Mouse (Mus musculus) limb, embryonic 14.5 days (tissue): ENCODE results near the gene Neil1. TPM values are rescaled to one million over a fixed set of nuclear protein-coding genes. Genes with fewer than 3 reads are reported as not detected.

Experiments
- ATAC-seq: fragments of 200-750 bp; cut with Nextera tagmentation; 2 replicates; pipeline ENCODE4 v1.8.0; 2017; ENCODE audit warnings: low read depth, moderate number of reproducible peaks, moderate TSS enrichment; ENCODE audit not compliant: low FRiP score
- DNase-seq: peaks from one replicate; pipeline ENCODE4 v3.0.0-alpha.2; 2015; ENCODE audit warnings: low spot score
- H3K27ac ChIP-seq: fragments of 300-500 bp; sonication (generic); replicated peaks from 2 replicates; pipeline ENCODE4 v1.5.1; 2014; ENCODE audit warnings: low read depth, mild to moderate bottlenecking, low read length, moderate library complexity, mixed read lengths
- H3K27me3 ChIP-seq: fragments of 300-500 bp; sonication (generic); 2 replicates; pipeline ENCODE4 v1.6.1; 2014; ENCODE audit warnings: low read length, mixed read lengths; ENCODE audit not compliant: control insufficient read depth, insufficient read depth
- H3K36me3 ChIP-seq: fragments of 300-500 bp; sonication (generic); 2 replicates; pipeline ENCODE4 v1.6.1; 2014; ENCODE audit warnings: mild to moderate bottlenecking, low read length, moderate library complexity, mixed read lengths; ENCODE audit not compliant: control insufficient read depth, insufficient read depth
- H3K4me1 ChIP-seq: fragments of 300-500 bp; sonication (generic); 2 replicates; pipeline ENCODE4 v1.6.1; 2014; ENCODE audit warnings: antibody characterized with exemption, low read length, mixed read lengths; ENCODE audit not compliant: control insufficient read depth, insufficient read depth
- H3K4me2 ChIP-seq: fragments of 300-500 bp; sonication (generic); replicated peaks from 2 replicates; pipeline ENCODE4 v1.6.1; 2014; ENCODE audit warnings: low read depth, mild to moderate bottlenecking, low read length, moderate library complexity; ENCODE audit not compliant: severe bottlenecking
- H3K4me3 ChIP-seq: fragments of 300-500 bp; sonication (generic); replicated peaks from 2 replicates; pipeline ENCODE4 v1.5.1; 2014; ENCODE audit warnings: low read length
- H3K9ac ChIP-seq: fragments of 300-500 bp; sonication (generic); 2 replicates; pipeline ENCODE4 v1.6.1; 2014; ENCODE audit warnings: mild to moderate bottlenecking, low read depth, low read length, moderate library complexity; ENCODE audit not compliant: severe bottlenecking
- H3K9me3 ChIP-seq: fragments of 300-500 bp; sonication (generic); 2 replicates; pipeline ENCODE4 v1.6.1; 2016; ENCODE audit warnings: low read length; ENCODE audit not compliant: control insufficient read depth
- POLR2A ChIP-seq: fragments of 200-500 bp; IDR thresholded peaks from 2 replicates; pipeline ENCODE4 v1.8.0; 2012; ENCODE audit warnings: inconsistent platforms, mild to moderate bottlenecking, moderate library complexity, borderline replicate concordance; ENCODE audit not compliant: insufficient read depth, insufficient read length; ENCODE audit errors: extremely low read depth
- WGBS: fragments of 180-500 bp; shearing (Covaris S2); extraction: QIAGEN DNeasy Blood & Tissue Kit; methylation state at CpG from one replicate; pipeline ENCODE4 v1.1.7; 2014; 5-methylcytosine and 5-hydroxymethylcytosine counted together
- polyA plus RNA-seq, 2 experiments: library from polyadenylated mRNA; depleted of rRNA in 1 of 2; stranded (reverse) in 1 of 2; unstranded in 1 of 2; fragments of >200 nt; fragmentation: Nextera tagmentation in 1 of 2; extraction: Ambion mirVana in 1 of 2; gene quantifications; 2 replicates each; pipeline versions ENCODE4 v1.2.1 to v1.2.3; 2012 to 2014

Neil1 gene
- polyA plus RNA-seq, 2 experiments = 5.4 to 13.5 TPM

- Histone ChIP-seq H3K9ac (no peak overlapping the region), H3K4me1 (peaks cover 6% of the 10 kb centered on the region), H3K27ac (no peak overlapping the region), H3K9me3 (no peaks in the 10 kb centered on the region), H3K4me2 (peak overlapping the region; percentile 64; the same call in 1 of the 2 replicates), H3K4me3 (no peak overlapping the region), H3K36me3 (peaks cover 15% of the 10 kb centered on the region; the same call in 1 of the 2 replicates), H3K27me3 (no peaks in the 10 kb centered on the region)
- no peak for ATAC-seq
- TF ChIP-seq POLR2A = no peak
- 88% methylated on average over 17 of the region's 17 CpGs for WGBS
- DNase-seq = no peak
Measured at GRCm38 (mm10) chr9:57146451-57147066, 1.5 kb downstream of the Neil1 start.

- no peaks in the 10 kb centered on the region for H3K9me3 ChIP-seq
- H3K9ac ChIP-seq = no peak overlapping the region
- no peaks in the 10 kb centered on the region for H3K27me3 ChIP-seq
- peaks cover 6% of the 10 kb centered on the region for H3K4me1 ChIP-seq
- H3K27ac ChIP-seq = no peak overlapping the region
- DNase-seq (no peak), ATAC-seq (no peak)
- H3K4me2 ChIP-seq = no peak overlapping the region
- no peak for TF ChIP-seq POLR2A
- peaks cover 31% of the 10 kb centered on the region for H3K36me3 ChIP-seq
- H3K4me3 ChIP-seq = no peak overlapping the region
- WGBS = 91% methylated on average over 8 of the region's 8 CpGs
Measured at GRCm38 (mm10) chr9:57144830-57145229, 3.3 kb downstream of the Neil1 start.

- H3K36me3 ChIP-seq = peaks cover 47% of the 10 kb centered on the region
- DNase-seq = no peak
- TF ChIP-seq POLR2A = no peak
- H3K4me1 ChIP-seq = peaks cover 6% of the 10 kb centered on the region
- H3K27me3 ChIP-seq = no peaks in the 10 kb centered on the region
- no peak overlapping the region for H3K27ac ChIP-seq
- no peak overlapping the region for H3K4me3 ChIP-seq
- no peak overlapping the region for H3K4me2 ChIP-seq
- WGBS = 80% methylated on average over 11 of the region's 11 CpGs
- H3K9ac ChIP-seq = no peak overlapping the region
- no peak for ATAC-seq
- no peaks in the 10 kb centered on the region for H3K9me3 ChIP-seq
Measured at GRCm38 (mm10) chr9:57143212-57143611, 4.9 kb downstream of the Neil1 start.

- Histone ChIP-seq H3K27ac (no peak overlapping the region), H3K9ac (no peak overlapping the region), H3K27me3 (no peaks in the 10 kb centered on the region), H3K4me3 (no peak overlapping the region), H3K4me2 (no peak overlapping the region), H3K4me1 (no peaks in the 10 kb centered on the region), H3K9me3 (no peaks in the 10 kb centered on the region), H3K36me3 (peaks cover 58% of the 10 kb centered on the region)
- ATAC-seq = no peak
- WGBS = 89% methylated on average over 17 of the region's 17 CpGs
- DNase-seq = no peak
- no peak for TF ChIP-seq POLR2A
Measured at GRCm38 (mm10) chr9:57141417-57142353, 6.4 kb downstream of the Neil1 start.

GRCm38 (mm10) chr9:57139571-57139970 is 8.5 kb downstream of the Neil1 start:
- Histone ChIP-seq H3K36me3 (peaks cover 76% of the 10 kb centered on the region), H3K9ac (no peak overlapping the region), H3K9me3 (no peaks in the 10 kb centered on the region), H3K4me1 (no peaks in the 10 kb centered on the region), H3K4me2 (no peak overlapping the region), H3K27ac (no peak overlapping the region), H3K4me3 (no peak overlapping the region), H3K27me3 (no peaks in the 10 kb centered on the region)
- WGBS = 98% methylated on average over 5 of the region's 5 CpGs
- no peak for TF ChIP-seq POLR2A
- DNase-seq (no peak), ATAC-seq (no peak)
